Mouse (Mus musculus) bone marrow macrophage, adult 2 months (primary cell): ENCODE measurements around the gene Exosc6.

Source experiments
- CTCF ChIP-seq: IDR thresholded peaks from 2 replicates; pipeline ENCODE4 v1.5.1; 2012; ENCODE audit warnings: low read depth, mild to moderate bottlenecking, low read length, moderate library complexity
- POLR2A ChIP-seq: IDR thresholded peaks from 2 replicates; pipeline ENCODE4 v1.6.1; 2012; ENCODE audit warnings: mild to moderate bottlenecking, low read depth, low read length, borderline replicate concordance

GRCm38 (mm10) chr8:111049106-111049505 is 7.0 kb upstream of the Exosc6 start:
- no peak for TF ChIP-seq CTCF
- TF ChIP-seq POLR2A: no peak
